Mouse (Mus musculus): Measurements from ENCODE around the gene Ap5b1. TPM values are rescaled to one million over a fixed set of nuclear protein-coding genes. Genes with fewer than 3 reads are reported as not detected.

The Ap5b1 gene
- total and polyA plus RNA-seq, 3 experiments, result 18.0 to 28.1 TPM; not detected in 1

DNA sequence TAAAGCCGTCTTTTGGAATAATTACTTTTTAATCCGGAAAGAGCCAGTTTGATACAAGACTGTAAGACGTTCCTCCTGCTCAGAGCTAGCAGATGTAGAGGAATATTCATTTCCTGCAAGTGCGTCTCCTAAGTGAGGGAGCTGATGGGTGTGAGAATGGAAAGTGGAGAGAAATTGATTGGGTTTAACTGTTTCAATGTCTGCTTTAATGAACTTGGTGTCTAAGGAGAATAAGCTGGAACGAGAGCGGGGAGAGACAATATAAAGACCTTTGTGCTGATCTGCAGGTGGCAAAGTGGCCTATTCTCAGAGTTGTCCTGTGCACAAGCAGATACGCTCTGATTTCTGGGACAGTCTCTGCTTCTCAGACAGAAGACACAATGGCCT, 37.7 kb upstream of the Ap5b1 start:
- H3K79me2 ChIP-seq (ENCODE audit: control insufficient read depth, insufficient read depth, low read length, poor library complexity), result no peaks in the 10 kb centered on the region
- H3K27me3 ChIP-seq (ENCODE audit: control insufficient read depth in 1 of 2, insufficient read depth in 2 of 2, low read length in 2 of 2), result no peaks in the 10 kb centered on the region
- H3K36me3 ChIP-seq (ENCODE audit: control insufficient read depth in 1 of 2, insufficient read depth in 2 of 2, low read length in 2 of 2), result no peaks in the 10 kb centered on the region; a peak in 1 of 4 replicates
- H3K27ac ChIP-seq (ENCODE audit: control insufficient read depth, low read depth, low read length), result no peak overlapping the region
- TF ChIP-seq RCOR1 (IDR thresholded peaks at IDR 0.05; ENCODE audit: low read depth, low read length) (no peak), EP300 (IDR thresholded peaks at IDR 0.05; ENCODE audit: low read depth in 1 of 2, low read length in 2 of 2) (no peak), MYB (IDR thresholded peaks at IDR 0.05; ENCODE audit: low read depth, low read length) (no peak), UBTF (IDR thresholded peaks at IDR 0.05; ENCODE audit: borderline replicate concordance, insufficient read depth, low read depth, low read length) (no peak), ZNF384 (IDR thresholded peaks at IDR 0.05; ENCODE audit: low read depth, low read length) (no peak)
- H3K4me1 ChIP-seq (ENCODE audit: control insufficient read depth in 1 of 2, insufficient read depth in 2 of 2, low read length in 2 of 2), result no peaks in the 10 kb centered on the region
- H3K4me3 ChIP-seq (ENCODE audit: control insufficient read depth in 1 of 2, insufficient read depth in 1 of 2, low read depth in 2 of 2, low read length in 2 of 2), result no peak overlapping the region
- no peak for DNase-seq (ENCODE audit: low read depth, low spot score)
- no peaks in the 10 kb centered on the region for H3K9me3 ChIP-seq (replicated peaks; ENCODE audit: insufficient read depth, low read length)
- H3K9ac ChIP-seq (ENCODE audit: control insufficient read depth, low read depth, low read length, poor library complexity, severe bottlenecking), result no peak overlapping the region

DNA sequence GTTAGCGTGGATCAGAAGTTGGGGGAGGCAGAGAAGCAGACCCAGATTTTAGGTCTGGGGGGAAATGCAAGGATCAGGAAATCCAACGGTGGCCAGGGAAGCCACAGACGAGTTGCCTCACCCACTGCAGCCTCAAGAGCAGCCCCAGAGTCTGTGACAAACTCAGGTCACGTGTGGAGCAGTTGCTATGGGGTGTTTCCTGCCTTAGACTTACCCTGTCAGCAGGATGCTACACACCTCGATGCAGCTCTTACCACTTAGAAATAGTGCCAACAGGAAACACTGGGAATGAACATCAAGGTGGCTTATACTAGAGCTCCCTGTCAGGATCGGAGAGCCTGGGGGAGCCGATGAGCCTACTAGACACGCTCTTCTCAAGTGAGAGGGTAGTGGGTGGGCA, 35.3 kb upstream of the Ap5b1 start:
- no peak overlapping the region for H3K9ac ChIP-seq (ENCODE audit: control insufficient read depth, low read depth, low read length, poor library complexity, severe bottlenecking)
- no peaks in the 10 kb centered on the region for H3K27me3 ChIP-seq (ENCODE audit: control insufficient read depth in 1 of 2, insufficient read depth in 2 of 2, low read length in 2 of 2)
- TF ChIP-seq E2F4 (IDR thresholded peaks at IDR 0.05; ENCODE audit: borderline replicate concordance, low read depth, low read length) (no peak), TCF12 (IDR thresholded peaks at IDR 0.05; ENCODE audit: low read depth, low read length) (no peak), BHLHE40 (IDR thresholded peaks at IDR 0.05; ENCODE audit: borderline replicate concordance, low read depth, low read length) (no peak), NRF1 (IDR thresholded peaks at IDR 0.05; ENCODE audit: insufficient read depth, low read depth, low read length, poor library complexity, severe bottlenecking) (no peak), SMC3 (IDR thresholded peaks at IDR 0.05; ENCODE audit: low read depth, low read length) (no peak), USF2 (IDR thresholded peaks at IDR 0.05; ENCODE audit: borderline replicate concordance in 1 of 2, insufficient read depth in 1 of 2, low read depth in 1 of 2, low read length in 2 of 2) (no peak), TBP (IDR thresholded peaks at IDR 0.05; ENCODE audit: low read depth, low read length) (no peak)
- no peaks in the 10 kb centered on the region for H3K79me2 ChIP-seq (ENCODE audit: control insufficient read depth, insufficient read depth, low read length, poor library complexity)
- no peak for DNase-seq (ENCODE audit: low read depth, low spot score)
- no peak overlapping the region for H3K27ac ChIP-seq (ENCODE audit: control insufficient read depth, low read depth, low read length)
- no peaks in the 10 kb centered on the region for H3K4me1 ChIP-seq (ENCODE audit: control insufficient read depth in 1 of 2, insufficient read depth in 2 of 2, low read length in 2 of 2)
- no peak overlapping the region for H3K4me3 ChIP-seq (ENCODE audit: control insufficient read depth in 1 of 2, insufficient read depth in 1 of 2, low read depth in 2 of 2, low read length in 2 of 2)
- no peaks in the 10 kb centered on the region; a peak in 1 of 4 replicates for H3K36me3 ChIP-seq (ENCODE audit: control insufficient read depth in 1 of 2, insufficient read depth in 2 of 2, low read length in 2 of 2)
- H3K9me3 ChIP-seq (replicated peaks; ENCODE audit: insufficient read depth, low read length), result no peaks in the 10 kb centered on the region

DNA sequence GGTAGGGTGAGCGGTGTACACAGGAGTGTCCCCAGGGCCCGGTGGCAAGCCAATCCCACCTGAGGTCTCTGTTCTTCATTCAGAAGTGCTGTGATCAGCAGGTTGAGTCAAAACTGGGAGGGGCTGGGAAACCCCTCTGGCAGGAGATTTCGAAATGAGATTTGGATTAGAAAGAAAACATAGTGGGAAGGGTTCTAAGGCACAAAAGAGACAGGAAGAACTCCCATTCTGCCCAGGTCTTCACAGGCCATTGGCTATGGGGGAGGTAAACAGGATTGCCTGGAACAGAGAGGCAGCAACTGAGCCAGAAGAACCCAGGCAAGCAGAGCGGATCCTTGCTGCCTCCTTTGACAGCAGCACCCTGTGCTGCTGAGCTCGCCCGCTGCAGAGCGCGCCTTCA, 29.0 kb upstream of the Ap5b1 start:
- Histone ChIP-seq H3K9ac (ENCODE audit: control insufficient read depth, low read depth, low read length, poor library complexity, severe bottlenecking) (no peak overlapping the region), H3K9me3 (replicated peaks; ENCODE audit: insufficient read depth, low read length) (no peaks in the 10 kb centered on the region), H3K79me2 (ENCODE audit: control insufficient read depth, insufficient read depth, low read length, poor library complexity) (no peaks in the 10 kb centered on the region), H3K27me3 (ENCODE audit: control insufficient read depth in 1 of 2, insufficient read depth in 2 of 2, low read length in 2 of 2) (no peaks in the 10 kb centered on the region), H3K4me3 (ENCODE audit: control insufficient read depth in 1 of 2, insufficient read depth in 1 of 2, low read depth in 2 of 2, low read length in 2 of 2) (no peak overlapping the region), H3K4me1 (ENCODE audit: control insufficient read depth in 1 of 2, insufficient read depth in 2 of 2, low read length in 2 of 2) (no peaks in the 10 kb centered on the region), H3K27ac (ENCODE audit: control insufficient read depth, low read depth, low read length) (no peak overlapping the region), H3K36me3 (ENCODE audit: control insufficient read depth in 1 of 2, insufficient read depth in 2 of 2, low read length in 2 of 2) (no peaks in the 10 kb centered on the region)
- no peak for TF ChIP-seq USF1 (IDR thresholded peaks at IDR 0.05; ENCODE audit: low read depth, low read length)
- no peak for DNase-seq (ENCODE audit: low read depth, low spot score)
